Mouse (Mus musculus): Measurements from ENCODE around the gene 3110009E18Rik.

- TF ChIP-seq CTCF (IDR thresholded peaks at IDR 0.05; ENCODE audit: borderline replicate concordance, control insufficient read depth, extremely low read depth, insufficient read depth, low read length, poor library complexity) (no peak), POLR2A (IDR thresholded peaks at IDR 0.05; ENCODE audit: control insufficient read depth, extremely low read depth, insufficient read depth, low read length, poor library complexity) (no peak)
Measured at GRCm38 (mm10) chr1:120204834-120205233, 83.8 kb downstream of the 3110009E18Rik start.
